Mouse (Mus musculus) left cerebral cortex, postnatal 36 days (tissue): ENCODE data around the gene Mlana. TPM values are rescaled to one million over a fixed set of nuclear protein-coding genes. Genes with fewer than 3 reads are reported as not detected.

Source experiments
- DNase-seq, 2 experiments: peaks; one replicate each; pipeline ENCODE4 v3.0.0; 2021 to 2022; ENCODE audit warnings: low spot score in 2 of 2, mixed read lengths in 1 of 2
- intact Hi-C: fragments of 180-260 bp; cut with DNase I; formaldehyde crosslinking; loops from one replicate; pipeline ENCODE4 v1.15.1; 2025
- total RNA-seq, 2 experiments: library from RNA; stranded (reverse); gene quantifications; 2 replicates each; pipeline ENCODE4 v1.2.3; 2021

Mlana gene
- total RNA-seq, 2 experiments from 2014 or later, result 0.45 TPM; not detected in 1

GRCm38 (mm10) chr19:29735421-29735820 is 37.8 kb downstream of the Mlana start:
- no peak for DNase-seq
- intact Hi-C loops, result no loop called here

GRCm38 (mm10) chr19:29739608-29740007 is 42.0 kb downstream of the Mlana start:
- intact Hi-C loops, result no loop called here
- DNase-seq, result no peak

GRCm38 (mm10) chr19:29740661-29741060 is 43.0 kb downstream of the Mlana start:
- DNase-seq, result no peak
- intact Hi-C loops, result no loop called here

GRCm38 (mm10) chr19:29743531-29743930 is 45.9 kb downstream of the Mlana start:
- no peak for DNase-seq
- intact Hi-C loops, result no loop called here

- intact Hi-C loops, result no loop called here
Observed at GRCm38 (mm10) chr19:29750994-29751393, 53.4 kb downstream of the Mlana start.

GRCm38 (mm10) chr19:29753939-29754338 is 56.3 kb downstream of the Mlana start:
- no peak for DNase-seq
- intact Hi-C loops, result no loop called here

More at GRCm38 (mm10) chr19:29750994-29751393, 53.4 kb downstream of the Mlana start:
- no peak for DNase-seq

Other genes starting within 250 kb of the Mlana start
- 10 to 100 TPM; 32.2 to 37.9 TPM for gene Ric1, start 175.5 kb upstream of the Mlana start, total RNA-seq
- 10 to 100 TPM; 35.5 to 35.9 TPM for gene Ermp1, start 49.4 kb upstream of the Mlana start, total RNA-seq
- gene 9930021J03Rik, start 108.2 kb downstream of the Mlana start, total RNA-seq, result 10 to 100 TPM; 33.2 to 40.4 TPM
- gene Ranbp6, start 115.2 kb downstream of the Mlana start, total RNA-seq, result 10 to 100 TPM; 31.1 to 33.8 TPM
- gene Il33, start 227.3 kb downstream of the Mlana start, total RNA-seq, result 10 to 100 TPM; 35.5 to 39.1 TPM